Mouse (Mus musculus) liver, postnatal 0 days (tissue): ENCODE results near the gene Cnr1.

Source experiments
- CTCF ChIP-seq: sonication (generic); IDR thresholded peaks from 2 replicates; pipeline ENCODE4 v1.5.1; 2016; ENCODE audit warnings: antibody characterized with exemption, low read depth
- EP300 ChIP-seq: IDR thresholded peaks from 2 replicates; pipeline ENCODE4 v1.6.1; 2016; ENCODE audit warnings: antibody characterized with exemption, low read depth, mild to moderate bottlenecking

DNA sequence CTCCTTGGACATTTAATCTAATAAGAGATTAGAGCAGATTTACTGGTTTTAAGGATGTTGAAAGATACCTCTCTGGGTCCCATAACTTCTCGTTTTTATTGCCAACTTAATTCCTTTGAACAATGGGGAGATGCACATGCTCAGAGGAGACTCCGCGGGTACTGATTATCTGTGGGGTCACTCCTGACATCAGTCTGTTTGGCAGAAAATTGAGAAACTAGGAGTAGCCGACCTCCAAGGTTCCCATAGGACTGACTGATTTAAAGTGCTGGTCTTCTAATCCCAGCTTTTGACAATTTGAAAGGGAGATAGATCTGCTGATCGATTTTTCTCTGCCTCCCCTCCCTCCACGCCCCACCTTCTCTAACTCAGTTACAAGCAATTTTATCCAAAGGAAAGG lies 1.6 kb downstream of the Cnr1 start:
- no peak for TF ChIP-seq CTCF
- no peak for TF ChIP-seq EP300
